Mouse (Mus musculus) heart, adult 9 months (tissue): ENCODE measurements at regions not wholly inside any gene's neighbourhood (a gene's known extent, or its start where the extent isn't known, plus 50 kb on each side); places are given as distances from the start of the nearest gene placed in this dataset.
A peak's percentile ranks its signal among the peaks of the same experiment; 100 is the strongest.
"Not testable (repeated sequence)": the region's sequence is repeated elsewhere in the genome, so short reads cannot be mapped to it uniquely, and the experiment has no call there.

Experiments
- DNase-seq, 2 experiments: peaks; one replicate each; pipeline ENCODE4 v3.0.0; 2022; ENCODE audit warnings: low spot score in 2 of 2

GRCm38 (mm10) chr13:78904102-78904501 is 704.5 kb upstream of the Nr2f1 start:
- DNase-seq = no peak

DNA sequence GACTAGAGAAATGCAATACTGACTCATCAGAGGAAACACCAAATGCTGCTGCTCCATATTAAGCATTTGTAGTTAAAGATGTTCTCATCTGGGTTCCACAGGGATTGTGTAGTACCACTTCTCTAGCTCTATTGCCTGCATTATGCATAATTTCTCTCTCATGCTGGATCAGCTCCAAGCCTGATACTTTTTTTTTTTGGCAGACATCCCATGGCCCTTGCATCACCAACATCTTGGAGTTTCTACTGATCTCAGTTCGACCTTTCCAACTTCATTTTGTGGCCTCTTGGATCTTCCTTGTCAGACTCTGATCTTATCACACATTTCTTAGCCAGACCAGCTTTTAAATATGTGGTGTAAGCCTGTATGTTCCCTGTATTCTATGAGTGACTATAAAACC is 701.1 kb upstream of the Nr2f1 start:
- DNase-seq = no peak

DNA sequence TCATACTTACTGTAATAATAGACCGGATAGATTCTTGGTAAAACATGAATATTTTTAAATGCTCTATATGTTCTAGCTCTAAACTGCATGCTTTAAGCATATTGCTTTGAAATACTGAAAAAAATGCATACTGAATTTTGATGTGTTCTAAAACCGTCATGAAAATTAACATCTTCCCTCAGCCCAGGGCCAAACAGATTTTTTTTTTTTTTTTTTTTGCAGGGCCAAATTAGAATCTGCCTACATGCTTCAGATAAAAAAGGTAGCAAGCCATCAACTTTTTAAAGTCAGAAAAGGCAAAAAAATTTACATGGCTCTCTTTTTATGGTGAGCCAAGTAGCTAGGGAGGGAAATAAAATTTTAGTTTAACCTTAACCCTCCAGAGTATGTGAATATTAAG is 692.7 kb upstream of the Nr2f1 start:
- DNase-seq = no peak

- DNase-seq = no peak
Observed at GRCm38 (mm10) chr13:78883062-78883461, 683.5 kb upstream of the Nr2f1 start.

- DNase-seq = no peak
Observed at GRCm38 (mm10) chr13:78872582-78872981, 673.0 kb upstream of the Nr2f1 start.

- peak in 1 of 2 experiments; percentile 1 for DNase-seq
Observed at GRCm38 (mm10) chr13:78871976-78872375, 672.4 kb upstream of the Nr2f1 start.

- DNase-seq = no peak
Observed at GRCm38 (mm10) chr13:78871254-78871653, 671.7 kb upstream of the Nr2f1 start.

GRCm38 (mm10) chr13:78824357-78824756 is 624.8 kb upstream of the Nr2f1 start:
- not testable (repeated sequence) for DNase-seq

DNA sequence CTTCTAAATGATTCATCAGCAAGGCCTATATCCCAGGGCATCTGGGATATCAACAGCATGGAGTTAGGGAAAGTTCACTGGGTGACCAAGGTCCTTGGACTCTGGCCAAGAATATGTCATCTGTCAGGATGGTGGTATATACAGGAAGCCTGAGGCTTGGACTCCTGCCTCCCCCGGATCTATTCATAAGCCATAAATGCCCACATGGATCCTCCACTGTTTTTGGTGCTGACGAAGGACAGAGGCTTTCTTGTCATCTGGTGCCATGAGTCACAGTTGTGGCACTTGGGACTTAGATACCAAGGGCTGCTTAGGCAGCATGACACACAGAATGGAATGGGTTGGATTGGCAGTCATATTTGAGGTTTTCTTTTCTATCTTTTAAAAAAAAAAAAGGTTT is 610.1 kb upstream of the Nr2f1 start:
- DNase-seq = no peak

DNA sequence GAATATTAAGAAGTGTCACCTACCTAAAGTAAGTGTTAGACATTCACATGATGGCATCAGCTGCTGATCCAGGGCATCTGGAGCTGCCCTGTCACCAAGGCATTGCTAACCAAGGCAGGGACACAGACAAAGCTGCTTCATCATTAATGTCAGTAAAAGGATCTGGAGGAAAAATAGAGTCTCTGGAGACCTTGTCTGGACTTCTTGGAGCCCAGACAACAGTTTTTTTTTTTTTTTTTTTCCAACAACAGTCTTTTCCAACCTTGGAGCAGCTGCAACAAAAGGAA is 603.2 kb upstream of the Nr2f1 start:
- no peak for DNase-seq

GRCm38 (mm10) chr13:78802011-78802837 is 602.7 kb upstream of the Nr2f1 start:
- no peak for DNase-seq

DNA sequence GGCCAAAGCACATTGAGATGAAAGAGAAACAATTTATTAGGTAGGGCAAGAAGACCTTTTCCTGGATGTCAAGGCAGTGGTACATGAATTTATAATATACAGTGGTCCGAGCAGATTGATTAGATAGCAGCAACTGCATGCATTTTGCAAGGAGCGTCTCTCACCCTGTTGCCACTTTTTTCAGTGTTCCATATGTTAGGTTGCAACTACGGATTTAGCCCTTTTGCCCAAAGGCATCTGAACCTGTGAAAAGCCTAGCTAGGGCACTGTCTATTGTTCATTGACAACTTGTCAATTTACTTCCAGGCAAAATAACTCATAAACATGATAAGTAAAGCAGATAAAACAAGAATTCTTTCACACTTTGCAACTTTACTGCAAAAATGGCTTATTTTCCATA is 600.1 kb upstream of the Nr2f1 start:
- DNase-seq = no peak

GRCm38 (mm10) chr13:78795228-78795627 is 595.7 kb upstream of the Nr2f1 start:
- DNase-seq = no peak

DNA sequence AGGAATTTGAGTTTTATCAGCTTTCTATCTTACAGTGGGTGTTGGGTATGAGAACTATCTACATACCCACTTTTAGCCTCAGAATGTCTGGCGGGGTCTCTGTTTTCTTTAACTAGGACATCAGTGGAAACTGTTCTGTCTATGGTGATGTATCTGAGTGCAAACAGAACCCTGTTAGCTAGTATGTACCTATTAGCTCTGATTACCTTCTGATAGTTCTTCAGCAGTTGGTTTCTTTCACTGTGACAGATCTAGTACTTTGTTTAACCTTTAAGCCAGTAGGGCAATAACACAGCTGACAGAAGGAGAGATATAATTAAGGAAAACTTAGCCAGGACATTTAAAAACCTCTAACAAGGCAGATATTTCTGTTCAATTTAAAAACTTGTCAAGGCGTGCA is 584.7 kb upstream of the Nr2f1 start:
- no peak for DNase-seq

- no peak for DNase-seq
Observed at GRCm38 (mm10) chr13:78783591-78784240, 584.2 kb upstream of the Nr2f1 start.
